Mouse (Mus musculus) liver, adult (tissue): ENCODE data around the gene Plaur.

Experiments used
- GATA4 ChIP-seq: IDR thresholded peaks from 2 replicates; pipeline ENCODE4 v1.6.1; 2014; ENCODE audit warnings: mild to moderate bottlenecking, low read length; ENCODE audit not compliant: insufficient replicate concordance

Gene Plaur

DNA sequence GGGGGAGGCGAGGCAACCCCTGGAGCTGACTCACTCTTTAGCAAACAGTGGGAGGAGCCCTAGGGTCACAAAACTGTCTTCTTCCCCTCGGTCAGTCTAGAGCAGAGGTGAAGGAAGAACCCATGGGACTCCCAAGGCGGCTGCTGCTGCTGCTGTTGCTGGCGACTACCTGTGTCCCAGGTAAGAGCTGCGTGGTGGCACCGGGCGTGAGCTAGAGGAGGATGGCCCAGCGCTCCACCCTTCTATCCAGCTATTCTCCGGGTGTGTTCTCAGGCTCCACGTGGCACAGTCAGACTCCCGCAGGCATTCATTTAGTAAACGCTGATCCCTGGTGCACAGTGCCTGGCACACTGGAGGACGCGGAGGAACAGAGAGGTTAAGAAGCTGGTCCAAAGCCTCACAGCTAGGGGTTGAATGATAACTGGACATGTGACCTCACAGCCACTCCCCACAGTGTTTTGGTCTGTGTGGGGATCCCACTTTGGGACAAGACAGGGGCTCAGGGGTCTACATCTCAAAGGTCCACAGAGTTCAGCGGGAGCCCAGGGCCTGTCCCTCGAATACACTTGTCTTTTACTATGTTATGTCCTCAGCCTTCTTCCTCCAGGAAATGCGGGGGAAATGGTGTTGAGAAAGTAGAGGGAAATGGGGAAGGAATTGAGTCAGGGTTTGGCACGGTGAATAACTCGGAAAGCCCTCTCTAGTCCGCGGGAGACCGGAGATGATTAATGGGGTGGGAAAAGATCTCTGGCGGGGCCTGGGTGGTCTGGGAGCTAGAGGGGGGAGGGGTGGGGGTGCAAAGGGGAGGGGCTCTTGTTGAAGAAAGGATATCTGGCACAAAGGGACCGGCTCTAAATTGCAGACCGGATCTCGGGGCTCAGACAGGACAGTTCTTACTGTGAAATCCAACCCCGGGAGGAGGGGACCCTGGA is at the start of gene Plaur:
Gene Plaur, plus strand, starts transcription at position 97 of the 932 bp plus-strand sequence.
- no peak for TF ChIP-seq GATA4

DNA sequence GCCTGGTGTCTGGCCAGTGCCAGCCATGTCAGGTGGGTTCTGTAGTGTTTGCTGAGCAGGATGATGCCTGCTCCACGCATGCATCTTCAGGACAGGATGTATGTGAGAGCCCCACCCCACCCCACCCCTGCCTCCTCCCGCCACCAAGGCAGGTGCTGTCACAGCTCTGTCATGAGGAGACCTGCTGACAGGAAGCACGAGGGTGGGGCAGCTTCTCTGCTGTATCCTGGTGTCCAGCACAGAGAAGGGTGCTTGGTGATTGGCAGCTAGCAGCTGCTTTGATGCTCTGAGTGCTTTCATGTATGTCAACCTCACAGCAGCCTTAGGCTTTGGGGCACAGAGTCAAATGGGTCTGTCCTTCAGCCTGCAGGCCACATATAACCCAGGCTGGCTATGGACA is 48.7 kb upstream of the Plaur start:
- TF ChIP-seq GATA4: no peak

DNA sequence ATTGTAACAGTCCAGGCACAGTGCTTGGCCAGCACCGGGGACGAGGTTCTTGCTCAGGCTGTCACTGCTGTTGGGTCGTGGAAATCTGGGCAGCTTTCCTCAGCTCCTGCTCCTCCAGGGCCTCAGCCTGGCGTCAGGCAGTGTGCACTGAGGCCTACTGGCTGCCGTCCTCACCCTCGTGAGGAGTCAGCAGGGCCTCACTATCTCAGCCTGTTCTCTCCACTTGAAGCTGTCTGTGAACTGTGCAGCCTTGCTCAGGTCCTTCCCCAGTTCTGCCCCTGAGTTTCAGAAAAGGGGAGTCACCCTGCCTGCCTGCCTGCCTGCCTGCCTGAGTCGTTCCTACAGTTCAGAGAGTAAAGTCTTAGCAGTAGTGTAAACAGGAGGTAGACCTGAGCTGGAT is 47.0 kb upstream of the Plaur start:
- no peak for TF ChIP-seq GATA4

DNA sequence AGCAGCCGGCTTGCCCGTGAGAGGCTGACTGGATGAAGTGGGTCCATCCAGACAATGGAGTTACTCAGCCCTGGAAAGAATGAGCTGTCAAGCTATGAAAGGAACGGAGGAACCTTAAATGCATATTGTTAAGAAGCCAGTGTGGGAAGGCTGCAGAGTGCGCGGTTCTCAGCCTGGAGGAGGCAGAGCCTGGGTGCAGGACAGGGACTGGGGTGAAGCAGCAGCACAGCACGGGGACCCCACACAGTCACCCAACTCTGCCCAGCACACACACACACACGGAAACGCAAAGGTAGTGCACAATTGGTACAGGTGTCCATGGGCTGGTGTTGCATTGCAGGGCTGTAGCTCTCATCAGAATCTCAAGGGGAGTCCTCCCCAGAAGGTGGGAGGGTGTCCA is 42.7 kb upstream of the Plaur start:
- TF ChIP-seq GATA4: no peak

DNA sequence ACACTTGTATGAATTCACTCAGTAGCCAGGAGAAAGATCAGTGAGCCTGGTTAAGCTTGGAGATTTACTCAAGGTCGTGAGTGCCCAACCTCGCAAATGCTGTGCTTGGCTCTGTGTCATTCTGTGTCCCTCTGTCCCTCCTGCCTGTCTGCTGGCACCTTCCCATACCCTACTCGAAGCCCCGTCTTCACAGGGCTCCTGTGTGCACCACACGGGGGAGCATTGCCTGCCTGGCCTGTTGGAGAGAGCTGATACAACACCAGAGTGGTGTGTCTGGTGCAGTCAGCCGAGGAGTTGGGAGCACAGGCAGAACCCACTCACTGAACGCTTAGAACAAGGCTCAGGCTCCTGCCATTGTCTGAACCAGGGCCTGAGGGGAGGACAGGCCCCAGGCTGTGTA is 40.6 kb upstream of the Plaur start:
- no peak for TF ChIP-seq GATA4

DNA sequence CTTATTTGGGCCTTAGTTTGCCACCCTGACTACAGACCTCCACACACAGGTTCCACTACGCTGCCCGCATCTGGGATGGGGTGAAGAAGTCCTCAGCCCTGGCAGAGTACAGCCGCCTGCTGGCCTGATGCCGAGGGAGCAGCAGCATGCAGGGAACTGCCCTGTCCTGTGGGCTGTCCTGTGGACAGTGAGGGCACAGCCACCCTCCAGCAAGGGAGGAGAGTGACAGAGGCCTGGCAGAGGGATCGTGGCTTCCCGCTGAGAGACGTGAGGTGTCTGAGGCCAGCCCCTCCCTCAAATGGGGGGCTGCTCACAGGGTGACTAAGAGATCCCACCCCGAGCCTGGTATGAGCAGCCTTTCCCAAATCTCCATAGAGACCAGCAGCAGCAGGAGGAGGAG is 40.0 kb upstream of the Plaur start:
- TF ChIP-seq GATA4: no peak

DNA sequence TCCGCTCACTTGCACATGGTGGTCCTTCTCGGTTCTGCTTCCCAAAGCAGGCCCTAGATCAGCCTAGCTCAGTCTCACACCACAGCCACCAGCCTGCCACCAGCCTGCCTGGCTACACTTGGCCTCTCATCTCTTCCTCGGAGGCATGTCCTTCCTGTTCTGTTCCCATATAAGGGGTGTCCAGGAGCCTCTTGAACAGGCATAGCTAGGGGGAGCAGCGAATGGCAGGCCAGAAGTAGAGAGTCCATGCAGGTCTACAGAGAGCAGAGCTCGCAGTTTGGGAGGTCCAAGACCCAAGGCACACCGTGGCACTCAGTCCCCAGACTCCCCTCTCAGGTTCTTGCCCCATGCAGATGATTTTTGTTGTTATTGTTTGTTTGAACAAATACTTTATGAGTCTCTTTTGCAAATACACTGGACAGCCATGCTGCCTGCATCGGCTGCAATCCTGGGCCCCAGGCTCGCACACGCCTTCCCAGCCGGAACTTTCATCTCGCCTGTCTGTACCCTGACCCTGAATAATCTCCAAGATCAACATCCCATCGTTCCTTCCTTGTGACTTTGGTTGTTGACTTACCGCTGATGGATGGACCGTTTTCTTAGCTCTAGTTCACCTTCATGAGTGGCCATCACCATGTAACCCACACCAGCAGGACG is 39.0 kb upstream of the Plaur start:
- no peak for TF ChIP-seq GATA4

DNA sequence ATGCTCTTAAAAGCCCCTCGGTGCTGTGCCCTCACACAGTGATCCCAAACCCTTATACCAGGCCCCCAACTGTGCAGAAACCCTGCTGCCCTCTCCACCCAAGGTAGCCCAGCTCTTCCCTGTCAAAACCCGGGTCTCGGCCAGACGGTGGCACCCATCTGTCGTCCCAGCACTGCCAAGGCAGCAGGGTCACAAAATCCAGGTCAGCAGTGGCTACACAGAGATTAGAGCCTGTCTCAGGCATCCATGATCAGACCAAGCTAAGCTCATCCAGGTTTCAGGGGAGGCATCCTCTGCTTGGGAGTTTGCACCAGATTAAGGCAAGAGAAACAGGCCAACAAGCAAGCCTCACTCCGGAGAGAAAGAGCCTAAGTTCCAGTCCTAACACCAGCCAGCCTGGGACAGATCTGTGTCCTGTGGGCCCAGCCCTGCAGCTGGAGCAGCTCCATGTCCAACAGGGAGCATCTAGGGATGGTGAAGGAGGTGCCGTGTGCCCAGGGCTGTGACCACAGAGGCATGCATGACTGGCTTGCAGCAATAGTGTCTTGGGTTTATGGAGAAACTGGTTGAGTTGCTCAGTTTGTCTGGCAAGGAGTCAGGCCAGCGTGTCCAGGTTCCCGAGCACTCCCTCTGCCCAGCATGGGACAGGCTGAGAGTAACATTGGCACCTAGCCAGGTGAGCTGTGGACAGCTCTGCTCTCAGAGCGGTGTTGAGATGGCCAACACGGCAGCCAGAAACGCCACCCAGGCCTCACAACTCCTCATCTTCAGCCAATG is 38.1 kb upstream of the Plaur start:
- TF ChIP-seq GATA4: no peak

DNA sequence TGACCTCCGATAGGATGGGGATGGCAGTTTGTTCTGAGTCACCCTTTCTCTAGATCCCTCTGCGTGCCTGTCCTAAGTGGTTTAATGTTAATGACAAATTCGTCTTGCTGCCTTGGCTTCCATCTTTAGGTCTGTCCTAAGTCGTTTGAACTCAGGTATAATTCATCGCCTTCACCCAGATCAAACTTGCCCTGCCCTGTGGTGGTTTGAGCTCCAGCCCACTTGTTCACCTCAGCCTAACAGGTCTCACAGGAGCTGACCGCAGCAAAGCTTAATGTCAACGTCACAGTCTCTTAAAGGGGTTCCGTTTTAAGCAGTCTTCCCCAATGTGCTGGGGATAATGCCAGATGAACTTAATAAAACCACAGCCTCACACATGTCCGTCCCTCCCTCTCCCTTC is 36.4 kb upstream of the Plaur start:
- no peak for TF ChIP-seq GATA4

DNA sequence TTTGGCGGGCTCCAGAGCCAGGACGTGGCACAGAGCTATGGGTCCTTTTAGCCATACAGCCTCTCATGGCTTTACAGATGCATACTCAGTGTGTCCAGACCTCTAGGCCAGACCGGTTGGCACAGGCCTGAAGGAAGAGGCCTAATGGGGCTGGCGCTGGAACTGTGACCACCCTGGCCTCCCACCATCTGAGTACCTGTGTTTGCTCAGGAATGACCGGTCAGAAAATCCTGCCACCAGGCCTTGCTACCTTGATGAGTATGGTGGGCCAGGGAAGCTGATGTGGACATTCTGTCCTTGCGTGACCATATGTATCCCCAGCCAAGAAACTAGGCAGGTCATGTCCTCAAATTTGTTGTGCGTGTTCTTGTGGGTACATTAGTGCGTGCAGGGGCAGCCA is 35.1 kb upstream of the Plaur start:
- no peak for TF ChIP-seq GATA4

DNA sequence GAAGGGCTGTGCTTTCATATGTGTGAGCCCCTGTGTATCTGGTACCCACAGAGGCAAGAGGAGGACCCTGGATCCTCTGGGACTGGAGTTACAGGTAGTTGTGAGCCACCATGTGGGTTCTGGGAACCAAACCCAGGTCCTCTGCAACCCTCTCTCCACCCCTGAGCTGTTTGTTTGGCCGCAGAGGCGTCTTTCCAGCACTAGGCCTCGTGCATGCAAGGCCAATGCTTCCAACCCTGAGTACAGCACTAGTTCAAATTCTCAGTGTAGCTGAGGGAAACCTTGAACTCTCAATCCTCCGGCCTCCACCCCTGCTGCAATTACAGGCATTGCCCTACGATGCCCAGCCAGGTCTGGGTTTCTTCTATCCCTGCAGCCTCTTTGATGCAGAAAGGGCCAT is 33.6 kb upstream of the Plaur start:
- no peak for TF ChIP-seq GATA4

DNA sequence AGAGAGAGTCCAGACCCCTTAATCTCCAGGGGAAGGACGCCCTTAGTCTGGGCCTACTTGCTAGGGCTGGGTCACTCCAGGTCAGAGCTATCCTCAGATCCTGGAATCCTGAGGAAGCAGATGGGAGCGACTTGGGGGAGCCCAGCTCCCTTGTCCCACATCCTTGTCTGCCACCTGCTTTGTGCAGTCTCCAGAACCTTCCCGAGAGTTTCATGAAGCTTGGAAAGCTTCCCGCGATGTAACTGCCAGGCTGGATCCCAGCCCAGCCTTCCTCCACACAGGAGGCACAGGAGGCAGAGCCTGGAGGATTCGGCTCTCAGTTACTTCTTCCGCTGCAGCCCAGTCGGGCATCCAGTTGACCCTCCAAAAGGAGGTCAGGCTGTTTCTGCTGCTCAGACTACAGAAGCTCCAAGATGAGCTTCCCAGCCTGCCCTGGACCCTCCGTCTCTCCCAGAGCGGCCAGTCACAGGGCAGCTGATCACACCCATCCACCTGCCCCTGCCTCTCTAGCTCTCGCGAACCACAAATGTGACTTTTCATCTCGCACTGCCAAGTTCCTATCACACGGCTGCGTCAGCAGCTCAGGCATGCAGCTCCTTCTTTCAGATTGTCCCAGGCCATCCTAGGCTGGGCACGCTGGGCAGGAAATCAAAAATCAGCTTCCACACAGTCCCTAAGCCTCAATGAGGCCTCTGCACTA is 32.7 kb upstream of the Plaur start:
- TF ChIP-seq GATA4: no peak

DNA sequence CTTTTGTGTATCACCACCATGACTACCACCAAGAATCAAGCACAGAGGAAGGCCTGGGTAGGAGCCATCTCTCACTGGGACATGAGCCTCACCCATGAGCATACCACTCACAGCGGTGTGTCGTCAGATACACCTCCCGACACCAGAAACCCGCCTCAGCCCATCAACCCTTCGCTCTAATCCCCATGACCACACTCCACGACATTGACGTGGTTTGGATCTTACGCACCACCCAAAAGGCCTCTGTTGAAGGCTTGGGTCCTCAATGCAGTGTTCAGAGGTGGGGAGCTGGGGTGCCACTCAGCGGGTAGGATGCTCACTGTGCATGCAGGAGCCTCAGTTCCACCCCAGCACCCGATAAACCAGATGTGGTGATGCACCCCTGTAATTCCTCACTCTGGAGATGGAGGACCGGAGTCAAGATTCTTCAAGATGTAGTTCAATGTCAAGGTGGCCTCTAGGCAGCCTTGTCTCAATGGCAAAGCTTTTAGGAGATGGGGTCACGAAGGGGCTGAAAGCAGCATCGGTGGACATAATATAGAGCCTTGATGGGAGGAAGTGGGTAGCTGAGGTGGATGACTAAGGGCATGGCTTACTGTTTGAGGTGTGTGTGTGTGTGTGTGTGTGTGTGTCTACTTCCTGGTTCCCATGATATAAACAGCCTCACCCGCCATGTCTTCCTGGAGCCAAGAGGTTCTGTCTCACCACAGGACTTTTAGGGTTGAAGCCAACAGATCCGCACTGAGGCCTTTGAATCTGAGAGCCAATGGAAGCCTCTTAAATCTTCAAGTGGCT is 31.5 kb upstream of the Plaur start:
- no peak for TF ChIP-seq GATA4

DNA sequence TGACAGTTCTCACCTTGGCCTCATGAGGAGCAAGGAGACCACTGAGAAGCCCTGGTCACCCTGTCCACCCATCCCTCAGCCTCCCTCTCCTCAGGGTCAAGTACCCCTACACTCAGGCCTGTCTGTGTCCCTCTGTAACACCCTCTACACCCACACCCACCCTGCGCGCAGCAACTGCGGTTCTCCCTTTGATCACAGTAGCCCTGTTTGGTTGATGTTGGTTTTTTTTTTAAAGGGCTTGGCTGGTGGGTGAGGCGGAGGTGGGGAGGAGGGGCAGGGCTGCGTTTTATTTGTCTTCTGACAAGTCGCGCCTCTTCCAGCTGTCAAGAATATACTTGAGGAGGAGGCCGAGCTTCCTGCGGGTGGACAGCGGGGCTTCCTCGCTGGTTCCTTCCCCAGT is 30.6 kb upstream of the Plaur start:
- no peak for TF ChIP-seq GATA4
